Mouse (Mus musculus) embryonic facial prominence, embryonic 14.5 days (tissue): ENCODE results near the gene 9030612E09Rik. TPM values are rescaled to one million over a fixed set of nuclear protein-coding genes. Genes with fewer than 3 reads are reported as not detected.

Source experiments
- ATAC-seq: fragments of 200-750 bp; cut with Nextera tagmentation; 2 replicates; pipeline ENCODE4 v1.8.0; 2017; ENCODE audit warnings: low read depth, moderate number of reproducible peaks, moderate TSS enrichment
- DNase-seq: peaks from one replicate; pipeline ENCODE4 v3.0.0-alpha.2; 2015; ENCODE audit warnings: low spot score
- H3K27ac ChIP-seq: fragments of 300-500 bp; sonication (generic); replicated peaks from 2 replicates; pipeline ENCODE4 v1.5.1; 2014; ENCODE audit warnings: low read depth, mild to moderate bottlenecking, low read length, moderate library complexity
- H3K27me3 ChIP-seq: fragments of 300-500 bp; sonication (generic); replicated peaks from 2 replicates; pipeline ENCODE4 v1.6.1; 2014; ENCODE audit warnings: low read length; ENCODE audit not compliant: control insufficient read depth, insufficient read depth
- H3K36me3 ChIP-seq: fragments of 300-500 bp; sonication (generic); 2 replicates; pipeline ENCODE4 v1.6.1; 2014; ENCODE audit warnings: low read length, mixed read lengths; ENCODE audit not compliant: control insufficient read depth, insufficient read depth
- H3K4me1 ChIP-seq: fragments of 300-500 bp; sonication (generic); 2 replicates; pipeline ENCODE4 v1.6.1; 2014; ENCODE audit warnings: antibody characterized with exemption, low read length; ENCODE audit not compliant: control insufficient read depth, insufficient read depth
- H3K4me2 ChIP-seq: fragments of 300-500 bp; sonication (generic); 2 replicates; pipeline ENCODE4 v1.6.1; 2014; ENCODE audit warnings: low read depth, mild to moderate bottlenecking, low read length, moderate library complexity, mixed read lengths
- H3K4me3 ChIP-seq: fragments of 300-500 bp; sonication (generic); 2 replicates; pipeline ENCODE4 v1.5.1; 2014; ENCODE audit warnings: low read depth, mild to moderate bottlenecking, low read length
- H3K9ac ChIP-seq: fragments of 300-500 bp; sonication (generic); 2 replicates; pipeline ENCODE4 v1.6.1; 2014; ENCODE audit warnings: low read depth, mild to moderate bottlenecking, low read length, moderate library complexity, mixed read lengths
- H3K9me3 ChIP-seq: fragments of 300-500 bp; sonication (generic); 2 replicates; pipeline ENCODE4 v1.6.1; 2016; ENCODE audit warnings: low read length; ENCODE audit not compliant: control insufficient read depth
- WGBS: fragments of 180-500 bp; shearing (Covaris S2); extraction: QIAGEN DNeasy Blood & Tissue Kit; methylation state at CpG from one replicate; pipeline ENCODE4 v1.1.7; 2014; 5-methylcytosine and 5-hydroxymethylcytosine counted together
- polyA plus RNA-seq: library from polyadenylated mRNA; unstranded; fragments of >200 nt; fragmentation: Nextera tagmentation; extraction: Ambion mirVana; gene quantifications from 2 replicates; pipeline ENCODE4 v1.2.1, GENCODE M21; 2014

The 9030612E09Rik gene
- polyA plus RNA-seq, 1 experiment from 2014 or later = 0.93 TPM

DNA sequence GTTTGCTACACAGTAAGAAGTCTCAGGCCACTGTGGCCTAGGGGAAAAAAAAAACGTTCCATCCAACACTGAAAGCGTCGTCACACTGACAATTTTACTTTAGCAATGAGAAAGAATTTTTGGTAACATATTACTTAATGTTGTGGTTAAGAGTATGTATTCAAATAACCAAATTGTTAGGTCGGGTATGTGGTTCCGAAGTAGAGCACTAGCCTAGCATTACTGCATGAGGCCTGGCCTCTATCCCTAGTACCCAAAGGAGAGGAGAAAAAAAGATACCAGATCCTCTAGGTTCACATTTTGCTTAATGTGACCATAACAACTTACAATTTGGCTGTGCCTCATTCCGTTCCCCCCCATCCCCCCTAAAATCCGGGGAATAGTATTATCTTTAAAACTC, 46.0 kb downstream of the 9030612E09Rik start:
- no peaks in the 10 kb centered on the region for H3K36me3 ChIP-seq
- H3K4me2 ChIP-seq = peak overlapping the region; percentile 72
- no peaks in the 10 kb centered on the region for H3K9me3 ChIP-seq
- peak overlapping the region; percentile 94 for H3K4me3 ChIP-seq
- DNase-seq (peak; percentile 42), ATAC-seq (no peak)
- H3K27me3 ChIP-seq = no peaks in the 10 kb centered on the region
- peak overlapping the region; percentile 95 for H3K27ac ChIP-seq
- peak overlapping the region; percentile 87 for H3K9ac ChIP-seq
- H3K4me1 ChIP-seq = peaks cover 4% of the 10 kb centered on the region; the same call in 1 of the 2 replicates
- 9% methylated on average over 7 of the region's 7 CpGs for WGBS

DNA sequence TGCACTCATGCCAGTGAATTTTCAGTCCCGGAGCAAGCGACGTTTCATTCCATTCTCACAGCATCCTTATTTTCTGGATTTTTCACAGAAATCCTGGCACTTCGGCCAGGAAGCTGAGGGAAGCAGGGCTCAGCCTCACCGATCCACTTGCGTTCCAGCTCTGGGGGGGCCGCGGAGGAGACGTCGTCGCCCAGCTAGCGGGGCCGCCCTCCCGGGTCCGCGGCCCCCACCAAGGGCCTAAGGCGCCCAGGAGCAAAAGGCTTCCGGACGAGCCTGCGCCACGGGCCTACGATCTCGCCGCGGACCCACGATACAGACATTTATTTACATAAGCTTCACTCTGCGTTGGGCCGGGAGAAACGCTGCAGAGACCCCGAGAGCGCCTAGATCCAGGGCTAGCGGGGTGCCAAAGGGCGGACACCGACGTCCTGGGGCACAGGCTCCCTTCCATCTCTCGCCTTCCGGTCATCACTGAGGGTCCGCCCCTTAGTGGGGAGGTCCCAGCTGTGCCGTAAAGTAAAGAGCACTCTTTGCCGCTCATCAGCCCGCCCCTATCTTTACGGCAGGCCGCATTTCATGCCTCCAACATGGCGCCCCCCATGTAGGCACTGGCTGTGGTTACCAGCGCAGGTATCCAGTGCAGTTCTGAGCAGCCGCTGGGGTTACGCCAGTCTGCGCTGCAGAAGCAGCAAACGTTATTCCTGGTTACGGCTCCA, 46.6 kb downstream of the 9030612E09Rik start, which contains the start of gene Pdss2:
Pdss2 (plus strand) TSS at position 577 of the 716 bp plus-strand sequence.
- peak within 1 kb of the TSS; percentile 94 for H3K4me3 ChIP-seq
- H3K9ac ChIP-seq = peak within 1 kb of the TSS; percentile 87
- ATAC-seq (peak; percentile 98), DNase-seq (peak; percentile 99)
- H3K9me3 ChIP-seq = no peaks in the 10 kb centered on the region
- H3K36me3 ChIP-seq = no peaks in the 10 kb centered on the region
- peak within 1 kb of the TSS; percentile 72 for H3K4me2 ChIP-seq
- H3K27ac ChIP-seq = peak within 1 kb of the TSS; percentile 95
- no peaks in the 10 kb centered on the region for H3K27me3 ChIP-seq
- peaks cover 4% of the 10 kb centered on the region; the same call in 1 of the 2 replicates for H3K4me1 ChIP-seq
- WGBS = under 1% methylated on average over 40 of the region's 50 CpGs

DNA sequence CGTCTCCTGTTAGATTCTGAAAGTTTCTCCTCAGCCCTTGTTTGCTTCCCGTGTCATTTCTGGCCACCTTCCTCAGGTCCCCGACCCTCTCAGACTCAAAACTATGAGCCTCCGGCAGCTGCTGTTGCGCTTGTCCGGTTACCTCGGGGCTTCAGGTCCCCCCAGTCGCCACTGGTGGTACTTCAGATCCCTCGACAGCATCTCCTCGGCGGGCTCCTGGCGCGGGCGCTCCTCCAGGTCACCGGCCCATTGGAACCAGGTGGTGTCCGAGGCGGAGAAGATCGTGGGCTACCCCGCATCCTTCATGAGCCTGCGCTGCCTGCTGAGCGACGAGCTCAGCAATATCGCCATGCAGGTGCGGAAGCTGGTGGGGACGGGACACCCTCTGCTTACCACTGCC, 47.2 kb downstream of the 9030612E09Rik start:
- Histone ChIP-seq H3K4me3 (peak overlapping the region; percentile 94), H3K27me3 (no peaks in the 10 kb centered on the region), H3K9ac (peak overlapping the region; percentile 87), H3K27ac (peak overlapping the region; percentile 86), H3K4me2 (peak overlapping the region; percentile 72), H3K9me3 (no peaks in the 10 kb centered on the region), H3K36me3 (no peaks in the 10 kb centered on the region), H3K4me1 (peaks cover 4% of the 10 kb centered on the region; the same call in 1 of the 2 replicates)
- 0% methylated on average over 25 of the region's 25 CpGs for WGBS
- DNase-seq = no peak
- ATAC-seq = peak; percentile 20; the same call in 1 of the 2 replicates

GRCm38 (mm10) chr10:43223391-43223790, 48.9 kb downstream of the 9030612E09Rik start:
- Histone ChIP-seq H3K27me3 (no peaks in the 10 kb centered on the region), H3K4me2 (no peak overlapping the region), H3K9me3 (no peaks in the 10 kb centered on the region), H3K4me3 (no peak overlapping the region), H3K27ac (no peak overlapping the region), H3K9ac (no peak overlapping the region), H3K4me1 (peaks cover 4% of the 10 kb centered on the region; the same call in 1 of the 2 replicates), H3K36me3 (no peaks in the 10 kb centered on the region)
- DNase-seq = no peak
- WGBS = 83% methylated on average over 2 of the region's 2 CpGs
- no peak for ATAC-seq

Other genes with a start within 250 kb of the 9030612E09Rik start
- gene Sobp, start 174 bp upstream of the 9030612E09Rik start, polyA plus RNA-seq = 4.5 and 4.7 TPM in 2 replicates
- 8.6 and 9.5 TPM in 2 replicates for gene Pdss2, start 46.8 kb downstream of the 9030612E09Rik start, polyA plus RNA-seq